Mouse (Mus musculus): ENCODE measurements at regions not wholly inside any gene's neighbourhood (a gene's known extent, or its start where the extent isn't known, plus 50 kb on each side); places are given as distances from the start of the nearest gene placed in this dataset.
A peak's percentile ranks its signal among the peaks of the same experiment; 100 is the strongest.

DNA sequence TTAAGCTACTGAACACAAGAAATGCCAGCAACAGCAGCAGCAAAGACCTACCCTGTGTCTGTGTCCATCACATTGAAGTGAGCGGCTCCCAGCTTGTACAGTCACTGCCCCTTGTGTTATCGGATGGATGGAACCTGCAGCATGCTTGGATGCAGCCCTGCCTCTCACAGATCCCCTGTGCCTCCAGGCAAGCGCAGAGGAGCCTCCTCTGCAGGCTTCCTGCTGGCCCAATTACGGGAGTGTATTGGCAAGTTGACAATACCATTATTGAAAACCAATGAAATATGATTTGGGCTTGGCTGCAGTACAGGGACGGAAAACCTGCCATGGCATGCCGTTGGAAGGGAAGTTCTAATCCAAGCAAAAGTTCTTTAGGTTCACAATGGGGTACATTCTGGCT lies 81.9 kb upstream of the Otos start:
- no peak for DNase-seq

DNA sequence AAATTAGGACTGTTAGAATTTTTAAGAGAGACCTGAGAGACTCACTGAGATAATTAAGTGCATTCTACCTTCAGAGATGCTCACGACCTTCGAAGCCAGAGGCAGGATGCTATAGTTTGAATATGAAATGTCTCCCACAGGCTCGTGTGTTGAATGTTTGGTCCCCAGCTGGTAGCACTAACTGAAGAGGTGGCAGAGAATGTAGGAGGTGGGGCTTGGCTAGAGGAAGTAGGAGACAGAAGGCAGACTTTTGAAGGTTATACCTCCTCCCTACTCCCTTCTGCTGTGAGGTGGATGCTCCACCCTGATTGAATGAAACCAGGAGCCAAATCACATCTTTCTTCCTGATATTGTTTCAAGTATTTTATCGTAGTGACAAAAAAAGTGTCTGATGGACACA lies 79.3 kb upstream of the Otos start:
- no peak for DNase-seq

GRCm38 (mm10) chr1:92727371-92727770 lies 78.7 kb upstream of the Otos start:
- no peak for DNase-seq

GRCm38 (mm10) chr1:92726341-92726740 lies 77.7 kb upstream of the Otos start:
- no peak for DNase-seq

DNA sequence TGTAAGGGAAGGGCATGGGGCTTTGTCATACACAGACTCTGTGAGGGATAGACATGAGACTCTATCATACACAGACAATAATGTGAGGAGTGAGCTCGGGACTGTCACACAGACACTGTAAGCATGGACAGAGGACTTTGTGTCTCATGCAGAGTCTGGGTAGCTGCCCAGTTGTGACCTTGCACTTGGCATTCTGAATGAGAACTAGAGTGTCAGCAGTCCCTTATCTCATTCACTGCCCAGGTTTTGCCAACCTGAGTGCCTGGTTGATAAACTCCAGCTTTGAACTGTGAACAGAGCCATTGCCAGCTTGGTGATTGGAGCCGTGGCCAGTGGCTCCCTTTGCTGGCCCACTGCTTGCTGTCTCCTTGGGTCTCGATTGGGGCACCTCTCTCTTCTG lies 75.5 kb upstream of the Otos start:
- DNase-seq: no peak

DNA sequence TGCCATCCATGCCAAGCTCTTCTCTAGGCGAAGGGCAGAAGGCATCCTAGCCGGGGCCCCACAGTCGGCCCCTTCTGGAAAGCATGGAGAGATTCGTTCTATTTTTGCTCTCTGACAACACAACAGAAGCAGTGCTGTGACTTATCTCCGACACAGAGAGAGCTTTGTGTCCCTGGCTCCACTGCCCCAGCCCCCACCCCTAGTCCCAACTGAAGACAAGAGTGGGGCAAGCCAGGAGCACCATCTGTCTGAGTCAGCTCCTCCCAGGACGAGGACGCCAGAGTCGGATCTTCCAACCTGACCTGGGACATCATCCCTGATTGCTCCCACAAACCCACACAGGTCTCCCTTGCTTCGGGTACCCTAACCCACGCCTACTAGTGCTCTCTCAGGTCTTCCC lies 71.9 kb upstream of the Otos start:
- no peak for DNase-seq

GRCm38 (mm10) chr1:92719864-92720263 lies 71.2 kb upstream of the Otos start:
- no peak for DNase-seq

GRCm38 (mm10) chr1:92718108-92718507 lies 69.5 kb upstream of the Otos start:
- no peak for DNase-seq

DNA sequence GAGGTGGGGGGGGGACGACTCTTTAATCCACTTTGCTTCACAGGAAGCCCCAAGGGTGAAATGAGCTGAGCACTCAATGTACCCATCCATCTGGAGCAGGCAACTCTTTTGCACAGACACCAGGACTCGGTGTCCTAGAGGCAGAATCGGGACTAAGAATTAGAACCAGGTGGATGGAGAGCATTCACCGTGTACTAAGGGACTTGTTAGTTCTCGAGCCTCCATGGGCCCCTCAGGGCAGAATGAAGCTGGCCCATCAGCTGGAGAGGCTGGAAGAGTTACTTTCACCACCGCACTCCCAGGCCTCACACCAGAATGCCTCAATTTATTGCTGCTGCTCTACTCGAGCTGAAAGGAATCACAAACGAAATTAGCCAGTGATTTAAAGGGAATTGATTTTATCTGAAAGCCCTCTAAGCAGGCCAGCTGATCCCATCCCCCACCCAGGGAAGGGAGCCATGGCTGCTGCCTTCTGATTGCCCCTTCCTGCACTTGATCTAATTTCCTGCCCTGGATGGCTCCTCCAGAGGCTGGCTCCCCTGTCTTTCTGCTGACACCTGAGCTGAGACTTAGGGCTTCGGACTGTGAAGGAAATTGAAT lies 66.2 kb upstream of the Otos start:
- no peak for DNase-seq

DNA sequence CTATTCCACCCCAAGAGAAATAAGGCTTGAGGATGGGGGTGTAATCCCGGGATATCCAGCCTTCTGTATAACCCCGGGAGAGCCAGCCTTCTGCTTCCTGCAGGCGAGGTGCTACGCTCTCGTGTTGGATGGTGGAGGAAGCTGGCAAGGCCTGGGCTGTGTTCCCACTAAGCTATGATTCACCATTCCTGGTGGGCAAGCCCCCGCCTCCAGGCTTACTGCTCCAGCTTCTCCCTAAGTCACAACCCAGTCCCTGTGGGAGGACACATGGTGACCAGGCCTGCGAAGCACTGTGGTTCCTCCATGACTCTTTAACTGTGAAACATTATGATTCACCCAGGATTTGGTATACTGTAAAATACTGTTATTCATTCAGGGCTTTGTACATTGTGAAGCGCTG lies 63.7 kb upstream of the Otos start:
- DNase-seq: no peak

- DNase-seq: peak; percentile 26
Measured at GRCm38 (mm10) chr1:92710321-92710839, 61.7 kb upstream of the Otos start.

DNA sequence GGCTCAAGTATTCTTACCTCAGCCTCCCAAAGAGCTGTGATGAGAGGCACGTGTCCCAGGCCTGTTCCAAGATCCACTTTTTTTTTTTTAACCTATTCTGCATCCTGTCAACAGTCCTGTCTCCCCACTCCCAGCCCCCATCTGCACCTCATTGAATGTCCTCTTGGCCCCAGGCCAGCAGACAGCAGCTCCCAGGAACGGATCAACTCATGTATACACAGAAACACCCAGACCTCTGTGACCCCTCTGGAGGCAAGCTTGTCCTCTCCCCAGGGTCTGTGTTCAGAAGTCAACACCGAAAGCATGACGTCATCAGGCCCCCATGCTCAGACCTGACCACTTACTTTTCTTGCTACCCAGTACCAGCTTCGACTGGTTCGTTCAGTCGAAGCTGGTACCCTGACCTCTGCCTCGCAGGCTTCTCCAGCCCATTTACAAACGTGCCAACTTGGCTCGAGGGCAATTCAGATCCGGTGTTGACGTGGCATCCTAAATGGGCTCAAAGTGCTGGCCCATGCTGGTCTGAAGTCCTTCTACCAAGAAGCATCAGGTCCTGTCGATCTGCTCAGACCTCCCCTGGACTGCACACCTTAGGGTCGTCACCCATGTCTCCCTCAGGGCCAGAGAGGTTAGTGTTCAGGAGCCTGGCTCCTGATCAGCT lies 60.7 kb upstream of the Otos start:
- DNase-seq: peak; percentile 54

DNA sequence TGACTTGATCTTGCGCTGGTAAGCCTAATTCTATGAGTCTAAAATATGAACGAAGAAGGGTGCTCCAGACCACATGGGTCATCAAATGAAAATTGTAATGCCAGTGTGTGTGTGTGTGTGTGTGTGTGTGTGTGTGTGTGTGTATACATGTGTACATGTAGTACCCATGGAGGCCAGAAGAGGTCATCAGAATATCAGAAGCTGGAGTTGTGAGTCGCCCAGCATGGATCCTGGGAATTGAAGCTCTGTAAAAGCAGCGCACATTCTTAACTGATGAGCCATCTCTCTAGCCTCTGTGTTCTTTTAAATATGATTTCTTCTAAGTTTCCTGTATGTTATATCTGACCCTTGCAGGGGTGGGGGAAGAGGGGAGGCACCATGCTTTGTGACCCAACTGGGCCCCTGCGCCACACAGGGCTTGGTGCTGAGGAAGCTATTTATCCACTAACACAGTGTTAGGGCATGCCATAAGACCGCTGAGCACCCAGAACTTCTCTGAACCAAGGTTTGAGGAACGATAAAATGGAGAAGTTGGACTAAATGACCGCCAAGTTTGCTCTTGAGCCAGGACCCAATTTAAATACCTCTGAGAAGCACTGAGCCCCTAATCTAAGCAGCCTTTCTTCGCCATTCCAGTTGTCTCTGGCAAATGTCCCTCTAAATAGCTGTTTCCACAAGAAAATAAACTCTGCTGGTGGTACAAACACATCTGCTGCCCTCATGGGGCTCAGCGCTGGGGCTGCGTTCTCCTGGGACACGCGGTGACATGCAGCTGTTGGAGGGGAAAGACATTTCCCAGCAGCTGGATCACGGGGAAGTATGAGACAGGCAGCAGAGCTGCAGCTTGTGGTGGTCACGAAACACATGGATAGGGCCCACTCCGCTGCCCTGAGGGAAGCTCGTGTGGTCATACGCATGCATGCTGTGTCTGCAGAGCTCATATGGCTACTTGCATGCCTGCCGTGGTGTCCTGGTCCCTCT lies 59.6 kb upstream of the Otos start:
- DNase-seq: no peak

DNA sequence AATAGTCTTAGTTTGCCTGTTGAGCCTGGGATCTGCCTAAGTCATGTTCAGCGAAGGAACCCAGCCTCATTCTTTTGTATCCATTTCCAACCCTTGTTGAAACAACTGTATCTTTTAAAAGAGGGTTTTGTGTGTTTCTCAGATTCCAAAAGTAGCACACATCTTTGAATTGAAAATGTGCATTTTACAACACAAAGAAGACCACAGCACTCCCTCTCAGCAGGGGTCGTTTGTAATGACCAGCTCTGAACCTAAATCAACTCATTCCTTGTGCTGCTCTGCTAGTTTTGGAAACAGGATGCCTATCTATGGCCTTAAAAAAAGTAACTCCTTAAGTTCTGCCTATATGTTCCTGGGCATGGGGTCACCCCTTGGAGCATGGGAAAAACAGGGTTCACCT lies 58.8 kb upstream of the Otos start:
- DNase-seq: no peak

- no peak for DNase-seq
Measured at GRCm38 (mm10) chr1:92703903-92704302, 55.3 kb upstream of the Otos start.

DNA sequence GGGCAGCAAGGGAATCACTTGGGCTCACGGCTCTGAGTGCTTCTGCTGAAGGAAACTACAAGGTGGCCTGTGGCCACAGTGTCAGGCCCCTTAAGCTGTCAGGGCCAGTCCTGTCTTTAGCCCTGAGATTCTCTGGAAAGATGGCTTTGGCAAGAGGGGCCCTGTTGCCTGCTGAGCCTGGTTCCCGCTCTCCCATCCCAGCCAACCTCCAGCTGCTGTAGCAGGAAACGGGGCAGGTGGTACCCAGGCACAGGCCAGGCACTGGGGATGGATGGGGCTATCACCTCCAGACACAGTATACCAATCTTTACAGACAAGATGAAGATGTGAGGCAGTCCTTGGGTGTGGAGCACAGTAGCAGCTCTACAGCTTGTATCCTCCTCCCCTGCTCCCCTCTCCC lies 54.6 kb upstream of the Otos start:
- DNase-seq: no peak

DNA sequence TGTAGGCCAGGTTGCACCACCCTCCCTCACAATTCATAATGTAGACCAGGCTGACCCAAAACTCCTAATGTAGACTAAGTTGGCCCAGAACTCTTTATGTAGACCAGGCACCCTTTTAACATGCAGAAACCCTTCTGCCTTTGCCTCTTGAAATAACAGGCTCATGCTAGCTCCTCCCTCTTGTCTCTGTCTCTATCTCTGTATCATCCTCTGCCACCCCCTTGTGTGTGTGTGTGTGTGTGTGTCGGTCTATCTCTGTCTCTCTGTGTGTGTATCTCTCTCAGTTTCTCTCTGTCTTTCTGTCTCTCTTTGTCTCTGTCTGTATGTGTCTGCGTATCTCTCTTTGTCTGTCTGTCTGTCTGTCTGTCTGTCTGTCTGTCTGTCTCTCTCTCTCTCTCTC lies 51.5 kb upstream of the Otos start:
- DNase-seq: no peak

DNA sequence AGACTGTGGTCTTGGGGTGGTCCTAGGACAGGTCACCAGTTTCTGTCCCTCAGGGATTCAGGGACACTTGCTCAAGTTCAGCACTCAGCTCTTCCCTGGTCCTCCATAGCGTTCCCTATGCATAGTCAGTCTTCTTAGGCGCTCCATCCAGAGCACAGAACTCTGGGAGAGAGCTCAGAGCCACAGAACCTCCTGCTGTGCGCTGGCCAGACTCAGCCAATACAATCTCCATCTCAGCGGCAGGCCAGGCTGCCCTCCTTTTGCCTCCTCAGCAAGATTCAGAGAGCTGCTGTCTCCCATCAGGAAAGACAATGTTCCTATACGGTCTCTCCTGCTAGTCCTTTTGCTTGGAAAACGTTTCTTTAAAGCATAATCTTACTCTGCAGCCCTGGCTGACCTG lies 51.1 kb upstream of the Otos start:
- DNase-seq: no peak

GRCm38 (mm10) chr1:92699048-92699447 lies 50.4 kb upstream of the Otos start:
- DNase-seq: no peak

- no peak for DNase-seq
Measured at GRCm38 (mm10) chr1:92698541-92698940, 49.9 kb upstream of the Otos start.
